Mouse (Mus musculus) liver, embryonic 15.5 days (tissue): ENCODE results near the gene Nexn. TPM values are rescaled to one million over a fixed set of nuclear protein-coding genes. Genes with fewer than 3 reads are reported as not detected.
A peak's percentile ranks its signal among the peaks of the same experiment; 100 is the strongest.
"Not testable (repeated sequence)": the region's sequence is repeated elsewhere in the genome, so short reads cannot be mapped to it uniquely, and the experiment has no call there.

Source experiments
- ATAC-seq: fragments of 200-750 bp; cut with Nextera tagmentation; 2 replicates; pipeline ENCODE4 v1.8.0; 2017; ENCODE audit warnings: moderate number of reproducible peaks, mild to moderate bottlenecking, moderate library complexity; ENCODE audit not compliant: insufficient read depth
- H3K27ac ChIP-seq: fragments of 300-500 bp; sonication (generic); replicated peaks from 2 replicates; pipeline ENCODE4 v1.5.1; 2015; ENCODE audit warnings: mild to moderate bottlenecking, inconsistent platforms
- H3K27me3 ChIP-seq: fragments of 300-500 bp; sonication (generic); 2 replicates; pipeline ENCODE4 v1.6.1; 2015; ENCODE audit warnings: mild to moderate bottlenecking, inconsistent platforms
- H3K36me3 ChIP-seq: fragments of 300-500 bp; sonication (generic); replicated peaks from 2 replicates; pipeline ENCODE4 v1.6.1; 2015; ENCODE audit warnings: moderate library complexity, mild to moderate bottlenecking, inconsistent platforms
- H3K4me1 ChIP-seq: fragments of 300-500 bp; sonication (generic); replicated peaks from 2 replicates; pipeline ENCODE4 v1.6.1; 2015; ENCODE audit warnings: inconsistent platforms
- H3K4me2 ChIP-seq: fragments of 300-500 bp; sonication (generic); 2 replicates; pipeline ENCODE4 v1.6.1; 2015; ENCODE audit warnings: moderate library complexity, mild to moderate bottlenecking, inconsistent platforms
- H3K4me3 ChIP-seq: fragments of 300-500 bp; sonication (generic); replicated peaks from 2 replicates; pipeline ENCODE4 v1.5.1; 2015; ENCODE audit warnings: mild to moderate bottlenecking, inconsistent platforms
- H3K9ac ChIP-seq: fragments of 300-500 bp; sonication (generic); 2 replicates; pipeline ENCODE4 v1.6.1; 2015; ENCODE audit warnings: moderate library complexity, mild to moderate bottlenecking, inconsistent platforms
- H3K9me3 ChIP-seq: fragments of 300-500 bp; sonication (generic); replicated peaks from 2 replicates; pipeline ENCODE4 v1.6.1; 2016; ENCODE audit warnings: inconsistent platforms
- WGBS: fragments of 180-500 bp; shearing (Covaris S2); methylation state at CpG from one replicate; pipeline ENCODE4 v1.1.7; 2015; ENCODE audit warnings: mixed read lengths; ENCODE audit not compliant: insufficient replicate concordance; 5-methylcytosine and 5-hydroxymethylcytosine counted together
- polyA plus RNA-seq: library from polyadenylated mRNA; unstranded; fragments of >200 nt; fragmentation: Nextera tagmentation; extraction: Ambion mirVana; gene quantifications from 2 replicates; pipeline ENCODE4 v1.2.1, GENCODE M21; 2015

Gene Nexn
- polyA plus RNA-seq, 1 experiment from 2014 or later: 1.7 TPM

- Histone ChIP-seq H3K4me3 (no peak overlapping the region), H3K27ac (no peak overlapping the region), H3K4me1 (peaks cover 33% of the 10 kb centered on the region), H3K4me2 (peak overlapping the region; percentile 25), H3K27me3 (peaks cover 71% of the 10 kb centered on the region), H3K9ac (no peak overlapping the region), H3K9me3 (no peaks in the 10 kb centered on the region), H3K36me3 (no peaks in the 10 kb centered on the region)
- WGBS: 11% methylated on average over 8 of the region's 8 CpGs
- no peak for ATAC-seq
Observed at GRCm38 (mm10) chr3:152261948-152262347, 4.2 kb downstream of the Nexn start.

- Histone ChIP-seq H3K4me2 (peak overlapping the region; percentile 10; the same call in 1 of the 2 replicates), H3K36me3 (no peaks in the 10 kb centered on the region), H3K4me3 (no peak overlapping the region), H3K4me1 (peaks cover 33% of the 10 kb centered on the region), H3K9me3 (no peaks in the 10 kb centered on the region), H3K9ac (no peak overlapping the region), H3K27ac (no peak overlapping the region), H3K27me3 (peaks cover 66% of the 10 kb centered on the region)
- 16% methylated on average over 8 of the region's 8 CpGs for WGBS
- no peak for ATAC-seq
Observed at GRCm38 (mm10) chr3:152261436-152261835, 4.7 kb downstream of the Nexn start.

- no peak overlapping the region for H3K27ac ChIP-seq
- ATAC-seq: no peak
- no peak overlapping the region for H3K9ac ChIP-seq
- no peaks in the 10 kb centered on the region for H3K36me3 ChIP-seq
- H3K4me3 ChIP-seq: no peak overlapping the region
- peaks cover 24% of the 10 kb centered on the region for H3K4me1 ChIP-seq
- no peak overlapping the region for H3K4me2 ChIP-seq
- H3K27me3 ChIP-seq: peaks cover 55% of the 10 kb centered on the region
- WGBS: 93% methylated on average over 1 of the region's 1 CpGs
- no peaks in the 10 kb centered on the region for H3K9me3 ChIP-seq
Observed at GRCm38 (mm10) chr3:152260362-152260761, 5.8 kb downstream of the Nexn start.

- 6% methylated on average over 8 of the region's 9 CpGs for WGBS
- not testable (repeated sequence) for H3K4me2 ChIP-seq, H3K4me3 ChIP-seq, H3K36me3 ChIP-seq, H3K9ac ChIP-seq, H3K9me3 ChIP-seq, H3K27ac ChIP-seq
- Histone ChIP-seq H3K4me1 (peaks cover 15% of the 10 kb centered on the region), H3K27me3 (peaks cover 46% of the 10 kb centered on the region)
- peak; percentile 31; the same call in 1 of the 2 replicates for ATAC-seq
Observed at GRCm38 (mm10) chr3:152259409-152259808, 6.7 kb downstream of the Nexn start.

- 67% methylated on average over 3 of the region's 3 CpGs for WGBS
- H3K36me3 ChIP-seq: no peaks in the 10 kb centered on the region
- H3K9me3 ChIP-seq: no peaks in the 10 kb centered on the region
- ATAC-seq: no peak
- H3K4me3 ChIP-seq: no peak overlapping the region
- no peak overlapping the region for H3K9ac ChIP-seq
- H3K27ac ChIP-seq: no peak overlapping the region
- H3K4me2 ChIP-seq: no peak overlapping the region
- H3K27me3 ChIP-seq: peaks cover 27% of the 10 kb centered on the region
- peaks cover 12% of the 10 kb centered on the region; the same call in 1 of the 2 replicates for H3K4me1 ChIP-seq
Observed at GRCm38 (mm10) chr3:152257528-152257927, 8.6 kb downstream of the Nexn start.

- Histone ChIP-seq H3K4me1 (no peaks in the 10 kb centered on the region), H3K9me3 (no peaks in the 10 kb centered on the region), H3K9ac (no peak overlapping the region), H3K27ac (no peak overlapping the region), H3K36me3 (0 out of 2 replicates have a peak, but pooled peaks cover 2% of the 10 kb centered on the region), H3K4me3 (no peak overlapping the region), H3K27me3 (no peaks in the 10 kb centered on the region), H3K4me2 (no peak overlapping the region)
- ATAC-seq: no peak
- WGBS: 72% methylated on average over 1 of the region's 1 CpGs
Observed at GRCm38 (mm10) chr3:152250487-152250886, 15.7 kb downstream of the Nexn start.

- ATAC-seq: no peak
- Histone ChIP-seq H3K4me3 (no peak overlapping the region), H3K27me3 (no peaks in the 10 kb centered on the region), H3K36me3 (0 out of 2 replicates have a peak, but pooled peaks cover 4% of the 10 kb centered on the region), H3K27ac (no peak overlapping the region), H3K4me2 (no peak overlapping the region), H3K9ac (no peak overlapping the region), H3K4me1 (no peaks in the 10 kb centered on the region), H3K9me3 (no peaks in the 10 kb centered on the region)
- WGBS: 75% methylated on average over 12 of the region's 12 CpGs
Observed at GRCm38 (mm10) chr3:152247708-152248107, 18.4 kb downstream of the Nexn start.

GRCm38 (mm10) chr3:152245273-152245910 lies 20.8 kb downstream of the Nexn start:
- WGBS: 69% methylated on average over 5 of the region's 5 CpGs
- H3K36me3 ChIP-seq: 0 out of 2 replicates have a peak, but pooled peaks cover 4% of the 10 kb centered on the region
- no peaks in the 10 kb centered on the region for H3K4me1 ChIP-seq
- no peaks in the 10 kb centered on the region for H3K9me3 ChIP-seq
- H3K4me3 ChIP-seq: no peak overlapping the region
- no peak overlapping the region for H3K4me2 ChIP-seq
- no peaks in the 10 kb centered on the region for H3K27me3 ChIP-seq
- H3K27ac ChIP-seq: no peak overlapping the region
- ATAC-seq: no peak
- H3K9ac ChIP-seq: no peak overlapping the region

- H3K4me1 ChIP-seq: 0 out of 2 replicates have a peak, but pooled peaks cover 3% of the 10 kb centered on the region
- H3K27ac ChIP-seq: no peak overlapping the region
- no peak for ATAC-seq
- no peaks in the 10 kb centered on the region for H3K9me3 ChIP-seq
- H3K4me2 ChIP-seq: no peak overlapping the region
- no peak overlapping the region for H3K4me3 ChIP-seq
- H3K9ac ChIP-seq: no peak overlapping the region
- WGBS: 71% methylated on average over 4 of the region's 4 CpGs
- no peaks in the 10 kb centered on the region for H3K27me3 ChIP-seq
- peaks cover 16% of the 10 kb centered on the region for H3K36me3 ChIP-seq
Observed at GRCm38 (mm10) chr3:152243304-152243703, 22.8 kb downstream of the Nexn start.

- Histone ChIP-seq H3K4me1 (0 out of 2 replicates have a peak, but pooled peaks cover 3% of the 10 kb centered on the region), H3K4me3 (no peak overlapping the region), H3K9me3 (no peaks in the 10 kb centered on the region), H3K36me3 (peaks cover 30% of the 10 kb centered on the region), H3K27ac (no peak overlapping the region), H3K27me3 (no peaks in the 10 kb centered on the region), H3K4me2 (no peak overlapping the region), H3K9ac (no peak overlapping the region)
- no peak for ATAC-seq
- WGBS: 76% methylated on average over 3 of the region's 3 CpGs
Observed at GRCm38 (mm10) chr3:152241098-152241497, 25.1 kb downstream of the Nexn start.

- Histone ChIP-seq H3K4me2 (no peak overlapping the region), H3K27ac (no peak overlapping the region), H3K4me3 (no peak overlapping the region), H3K36me3 (peaks cover 36% of the 10 kb centered on the region), H3K9ac (no peak overlapping the region), H3K27me3 (no peaks in the 10 kb centered on the region), H3K4me1 (0 out of 2 replicates have a peak, but pooled peaks cover 3% of the 10 kb centered on the region), H3K9me3 (no peaks in the 10 kb centered on the region)
- ATAC-seq: no peak
- WGBS: 100% methylated on average over 1 of the region's 1 CpGs
Observed at GRCm38 (mm10) chr3:152239592-152239991, 26.6 kb downstream of the Nexn start.

- 39% methylated on average over 2 of the region's 2 CpGs for WGBS
- no peaks in the 10 kb centered on the region for H3K27me3 ChIP-seq
- peaks cover 43% of the 10 kb centered on the region for H3K36me3 ChIP-seq
- H3K4me3 ChIP-seq: no peak overlapping the region
- H3K4me1 ChIP-seq: 0 out of 2 replicates have a peak, but pooled peaks cover 3% of the 10 kb centered on the region
- peak; percentile 61 for ATAC-seq
- no peak overlapping the region for H3K9ac ChIP-seq
- no peak overlapping the region for H3K27ac ChIP-seq
- H3K9me3 ChIP-seq: no peaks in the 10 kb centered on the region
- H3K4me2 ChIP-seq: no peak overlapping the region
Observed at GRCm38 (mm10) chr3:152238836-152239235, 27.3 kb downstream of the Nexn start.
